Mouse (Mus musculus) myocyte (in vitro differentiated cells): ENCODE data around the gene Reg4. TPM values are rescaled to one million over a fixed set of nuclear protein-coding genes. Genes with fewer than 3 reads are reported as not detected.

Experiments used
- H3K27me3 ChIP-seq: one replicate; pipeline ENCODE4 v1.6.1; 2011; ENCODE audit not compliant: control insufficient read depth, insufficient read depth, insufficient read length
- H3K36me3 ChIP-seq: one replicate; pipeline ENCODE4 v1.6.1; 2011; ENCODE audit not compliant: control insufficient read depth, insufficient read depth
- H3K4me2 ChIP-seq: one replicate; pipeline ENCODE4 v1.6.1; 2011; ENCODE audit warnings: low read depth, control low read depth
- H3K4me3 ChIP-seq: one replicate; pipeline ENCODE4 v1.5.1; 2011; ENCODE audit warnings: mild to moderate bottlenecking, control low read depth, moderate library complexity
- H3K79me2 ChIP-seq: one replicate; pipeline ENCODE4 v1.6.1; 2011; ENCODE audit not compliant: control insufficient read depth, insufficient read depth
- H3ac ChIP-seq: one replicate; pipeline ENCODE4 v1.6.1; 2011; ENCODE audit not compliant: control insufficient read depth, insufficient read length
- CEBPB ChIP-seq: IDR thresholded peaks from 2 replicates; pipeline ENCODE4 v1.6.1; 2011; ENCODE audit warnings: mild to moderate bottlenecking, moderate library complexity; ENCODE audit not compliant: poor library complexity, insufficient read depth, severe bottlenecking
- E2F4 ChIP-seq: IDR thresholded peaks from one replicate; pipeline ENCODE4 v1.6.1; 2011; ENCODE audit warnings: mild to moderate bottlenecking, control low read depth, moderate library complexity; ENCODE audit not compliant: insufficient read depth
- MAX ChIP-seq: IDR thresholded peaks from one replicate; pipeline ENCODE4 v1.6.1; 2011; ENCODE audit warnings: low read depth, mild to moderate bottlenecking, control low read depth
- MYOD1 ChIP-seq, 3 experiments: IDR thresholded peaks; one replicate each; pipeline ENCODE4 v1.6.1; 2011; ENCODE audit warnings: control low read depth in 2 of 3, low read depth in 2 of 3, mild to moderate bottlenecking in 2 of 3, moderate library complexity in 1 of 3; ENCODE audit not compliant: insufficient read length in 2 of 3, control insufficient read depth in 1 of 3
- MYOG ChIP-seq, 3 experiments: IDR thresholded peaks; one replicate each; pipeline ENCODE4 v1.6.1; 2011; ENCODE audit warnings: control low read depth in 2 of 3, low read depth in 2 of 3, mild to moderate bottlenecking in 2 of 3; ENCODE audit not compliant: insufficient read length in 2 of 3, control insufficient read depth in 1 of 3, insufficient read depth in 1 of 3
- POLR2A ChIP-seq: IDR thresholded peaks from one replicate; pipeline ENCODE4 v1.6.1; 2011; ENCODE audit warnings: low read depth, mild to moderate bottlenecking, control low read depth, moderate library complexity; ENCODE audit not compliant: insufficient read length
- POLR2AphosphoS2 ChIP-seq: IDR thresholded peaks from one replicate; pipeline ENCODE4 v1.6.1; 2011; ENCODE audit warnings: low read depth, control low read depth; ENCODE audit not compliant: insufficient read length
- REST ChIP-seq: IDR thresholded peaks from one replicate; pipeline ENCODE4 v1.6.1; 2011; ENCODE audit warnings: mild to moderate bottlenecking, control low read depth, moderate library complexity; ENCODE audit not compliant: insufficient read depth, insufficient read length
- SRF ChIP-seq: IDR thresholded peaks from one replicate; pipeline ENCODE4 v1.6.1; 2011; ENCODE audit warnings: low read depth; ENCODE audit not compliant: control insufficient read depth, insufficient read length
- TCF12 ChIP-seq: IDR thresholded peaks from one replicate; pipeline ENCODE4 v1.6.1; 2011; ENCODE audit warnings: mild to moderate bottlenecking, control low read depth; ENCODE audit not compliant: poor library complexity, insufficient read depth, severe bottlenecking
- TCF3 ChIP-seq: IDR thresholded peaks from one replicate; pipeline ENCODE4 v1.6.1; 2011; ENCODE audit warnings: low read depth, control low read depth; ENCODE audit not compliant: insufficient read length
- USF1 ChIP-seq: IDR thresholded peaks from one replicate; pipeline ENCODE4 v1.6.1; 2011; ENCODE audit warnings: low read depth, mild to moderate bottlenecking, control low read depth, moderate library complexity
- polyA plus RNA-seq: library from polyadenylated mRNA; unstranded; fragments of >200 nt; fragmentation: generic; extraction: Trizol; gene quantifications from one replicate; pipeline ENCODE4 v1.2.1, GENCODE M21; 2012; ENCODE audit warnings: missing spikeins

The Reg4 gene
- polyA plus RNA-seq, 1 experiment, result not detected

GRCm38 (mm10) chr3:98254059-98254458 lies 32.1 kb downstream of the Reg4 start:
- Histone ChIP-seq H3K79me2 (no peaks in the 10 kb centered on the region), H3K4me3 (no peak overlapping the region), H3ac (no peak overlapping the region), H3K27me3 (no peaks in the 10 kb centered on the region), H3K4me2 (no peak overlapping the region), H3K36me3 (no peaks in the 10 kb centered on the region)
- no peak for TF ChIP-seq MYOG (IDR thresholded peaks at IDR 0.05; ENCODE audit: control insufficient read depth in 1 of 3, insufficient read depth in 1 of 3, insufficient read length in 2 of 3, low read depth in 2 of 3)
- TF ChIP-seq TCF12, result no peak
- TF ChIP-seq E2F4, result no peak
- no peak for TF ChIP-seq POLR2A
- TF ChIP-seq REST, result no peak
- no peak for TF ChIP-seq CEBPB
- TF ChIP-seq USF1, result no peak
- TF ChIP-seq TCF3, result no peak
- TF ChIP-seq MYOD1 (IDR thresholded peaks at IDR 0.05; ENCODE audit: control insufficient read depth in 1 of 3, insufficient read length in 2 of 3, low read depth in 2 of 3), result no peak
- TF ChIP-seq MAX, result no peak
- TF ChIP-seq POLR2AphosphoS2, result no peak
- TF ChIP-seq SRF, result no peak

DNA sequence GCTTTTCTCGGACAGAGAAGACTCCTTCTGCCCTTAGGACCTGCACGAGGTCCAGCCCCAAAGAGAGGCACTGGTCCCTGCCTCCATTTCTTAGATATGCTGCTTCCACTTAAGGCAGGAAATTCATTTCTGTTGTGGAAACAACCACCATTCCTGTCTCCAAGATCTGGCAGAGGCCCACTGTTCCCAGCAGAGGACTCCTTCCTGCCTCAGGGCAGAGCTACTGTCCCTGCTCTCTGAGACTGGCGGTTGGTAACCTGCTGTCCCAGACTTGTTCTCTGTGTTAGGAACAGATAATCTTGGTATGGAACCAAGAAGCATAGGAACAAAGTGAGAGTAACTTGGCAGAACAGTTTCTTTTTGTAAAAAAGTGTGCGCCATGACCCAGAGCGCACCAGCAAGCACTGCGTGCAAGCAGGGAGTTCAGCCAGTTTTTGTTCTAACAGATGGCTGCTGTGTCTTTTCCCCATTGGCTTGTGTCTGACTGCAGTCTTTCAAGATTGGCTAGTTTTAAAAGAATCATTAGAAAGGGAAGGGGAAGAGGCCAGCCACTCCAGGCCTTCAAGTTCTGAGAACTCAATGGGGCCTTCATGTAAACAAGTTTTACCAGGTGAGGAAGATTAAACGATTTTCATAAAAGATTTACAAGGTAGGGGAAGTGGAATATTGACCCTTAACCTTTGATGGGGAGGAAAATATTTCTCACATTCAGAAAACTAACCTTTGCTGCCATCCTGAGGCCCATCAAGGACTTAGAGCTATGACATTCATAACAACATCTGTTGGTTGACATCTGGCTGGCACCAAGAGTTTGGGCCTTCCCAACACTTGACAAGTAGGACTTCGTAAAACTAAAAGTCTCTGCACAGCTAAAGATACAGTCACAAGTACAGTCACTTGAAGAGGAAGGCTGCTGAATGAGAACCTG lies 33.0 kb downstream of the Reg4 start:
- no peak for TF ChIP-seq TCF3
- TF ChIP-seq MAX, result no peak
- TF ChIP-seq POLR2AphosphoS2, result no peak
- TF ChIP-seq MYOG (IDR thresholded peaks at IDR 0.05; ENCODE audit: control insufficient read depth in 1 of 3, insufficient read depth in 1 of 3, insufficient read length in 2 of 3, low read depth in 2 of 3), result no peak
- no peak for TF ChIP-seq MYOD1 (IDR thresholded peaks at IDR 0.05; ENCODE audit: control insufficient read depth in 1 of 3, insufficient read length in 2 of 3, low read depth in 2 of 3)
- TF ChIP-seq POLR2A, result no peak
- no peak for TF ChIP-seq USF1
- no peak for TF ChIP-seq E2F4
- no peak for TF ChIP-seq REST
- TF ChIP-seq CEBPB, result no peak
- TF ChIP-seq SRF, result no peak
- TF ChIP-seq TCF12, result no peak
- Histone ChIP-seq H3K79me2 (no peaks in the 10 kb centered on the region), H3K27me3 (no peaks in the 10 kb centered on the region), H3K4me2 (no peak overlapping the region), H3K4me3 (no peak overlapping the region), H3ac (no peak overlapping the region), H3K36me3 (no peaks in the 10 kb centered on the region)

- no peak overlapping the region for H3K4me2 ChIP-seq
- no peak overlapping the region for H3ac ChIP-seq
- H3K4me3 ChIP-seq, result no peak overlapping the region
- H3K79me2 ChIP-seq, result no peaks in the 10 kb centered on the region
- H3K27me3 ChIP-seq, result no peaks in the 10 kb centered on the region
- H3K36me3 ChIP-seq, result no peaks in the 10 kb centered on the region
- TF ChIP-seq POLR2A, result no peak
- TF ChIP-seq POLR2AphosphoS2, result no peak
- no peak for TF ChIP-seq REST
- no peak for TF ChIP-seq E2F4
- no peak for TF ChIP-seq TCF3
- TF ChIP-seq MAX, result no peak
- no peak for TF ChIP-seq CEBPB
- TF ChIP-seq TCF12, result no peak
- TF ChIP-seq MYOG (IDR thresholded peaks at IDR 0.05; ENCODE audit: control insufficient read depth in 1 of 3, insufficient read depth in 1 of 3, insufficient read length in 2 of 3, low read depth in 2 of 3), result no peak
Observed at GRCm38 (mm10) chr3:98258723-98259122, 36.8 kb downstream of the Reg4 start.

DNA sequence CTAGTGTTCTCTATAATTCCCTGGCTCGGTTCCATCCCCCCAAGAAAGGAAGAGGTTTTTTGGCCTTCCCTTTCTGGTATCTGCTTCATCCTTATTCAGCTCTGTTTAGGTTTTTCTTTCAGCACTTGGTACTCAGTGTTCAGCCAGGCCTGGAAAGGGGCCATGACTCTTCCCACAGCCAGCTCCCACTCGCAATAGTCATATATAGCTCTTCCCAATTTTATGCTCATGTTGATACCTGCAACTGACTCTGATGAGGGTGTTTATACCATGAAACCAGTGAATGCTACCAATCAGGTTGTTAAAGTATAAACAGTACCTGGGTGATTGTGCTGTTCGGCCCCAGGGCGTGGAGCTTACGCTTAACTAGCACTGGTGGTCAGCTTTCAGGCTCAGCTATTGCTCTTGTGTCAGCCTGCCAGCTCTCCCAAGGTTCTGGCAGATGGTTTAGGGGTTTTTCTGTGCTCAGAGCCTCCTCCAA lies 37.4 kb downstream of the Reg4 start:
- Histone ChIP-seq H3K79me2 (no peaks in the 10 kb centered on the region), H3K4me3 (no peak overlapping the region), H3K4me2 (no peak overlapping the region), H3K27me3 (no peaks in the 10 kb centered on the region), H3ac (no peak overlapping the region), H3K36me3 (no peaks in the 10 kb centered on the region)
- TF ChIP-seq POLR2AphosphoS2 (no peak), E2F4 (no peak), SRF (no peak), REST (no peak), TCF12 (no peak)

GRCm38 (mm10) chr3:98260534-98260933 lies 38.6 kb downstream of the Reg4 start:
- Histone ChIP-seq H3ac (no peak overlapping the region), H3K27me3 (no peaks in the 10 kb centered on the region), H3K79me2 (no peaks in the 10 kb centered on the region), H3K4me3 (no peak overlapping the region), H3K36me3 (no peaks in the 10 kb centered on the region), H3K4me2 (no peak overlapping the region)
- TF ChIP-seq POLR2A (no peak), TCF3 (no peak), SRF (no peak), MAX (no peak), CEBPB (no peak), USF1 (no peak), POLR2AphosphoS2 (no peak), MYOD1 (IDR thresholded peaks at IDR 0.05; ENCODE audit: control insufficient read depth in 1 of 3, insufficient read length in 2 of 3, low read depth in 2 of 3) (no peak), E2F4 (no peak), TCF12 (no peak), MYOG (IDR thresholded peaks at IDR 0.05; ENCODE audit: control insufficient read depth in 1 of 3, insufficient read depth in 1 of 3, insufficient read length in 2 of 3, low read depth in 2 of 3) (no peak), REST (no peak)
